Mouse (Mus musculus) heart, adult 2 months (tissue): ENCODE data around the gene Xlr5a.
"Not testable (repeated sequence)": the region's sequence is repeated elsewhere in the genome, so short reads cannot be mapped to it uniquely, and the experiment has no call there.

Experiments
- CTCF ChIP-seq: fragments of 200-600 bp; IDR thresholded peaks from 2 replicates; pipeline ENCODE4 v1.8.1; 2022; ENCODE audit warnings: antibody characterized with exemption, mild to moderate bottlenecking, moderate library complexity
- EP300 ChIP-seq: fragments of 200-500 bp; IDR thresholded peaks from 2 replicates; pipeline ENCODE4 v1.6.1; 2011; ENCODE audit warnings: low read depth, low read length, control low read depth; ENCODE audit not compliant: insufficient read depth
- POLR2A ChIP-seq: fragments of 200-500 bp; IDR thresholded peaks from 2 replicates; pipeline ENCODE4 v1.6.1; 2011; ENCODE audit warnings: mild to moderate bottlenecking, low read depth, low read length, control low read depth; ENCODE audit not compliant: insufficient read depth

- TF ChIP-seq EP300, POLR2A, CTCF: not testable (repeated sequence)
Observed at GRCm38 (mm10) chrX:73262428-73262827, 30.3 kb downstream of the Xlr5a start.
